Mouse (Mus musculus) cerebellum, adult 8-10 months (tissue): ENCODE measurements around the gene Hdc.

Experiments
- DNase-seq: peaks from one replicate; pipeline ENCODE4 v3.0.0; 2022

Hdc gene

GRCm38 (mm10) chr2:126599005-126599404 lies 20.1 kb downstream of the Hdc start:
- no peak for DNase-seq

- DNase-seq = no peak
Measured at GRCm38 (mm10) chr2:126598359-126598758, 20.7 kb downstream of the Hdc start.

- DNase-seq = no peak
Measured at GRCm38 (mm10) chr2:126597279-126598241, 21.5 kb downstream of the Hdc start.

- no peak for DNase-seq
Measured at GRCm38 (mm10) chr2:126596347-126597072, 22.6 kb downstream of the Hdc start.

- peak; percentile 72 for DNase-seq
Measured at GRCm38 (mm10) chr2:126593831-126594610, 25.1 kb downstream of the Hdc start.

GRCm38 (mm10) chr2:126591304-126591703 lies 27.8 kb downstream of the Hdc start:
- no peak for DNase-seq

GRCm38 (mm10) chr2:126587468-126587867 lies 31.6 kb downstream of the Hdc start:
- DNase-seq = no peak

GRCm38 (mm10) chr2:126584621-126585369 lies 34.3 kb downstream of the Hdc start:
- DNase-seq = no peak

GRCm38 (mm10) chr2:126583960-126584359 lies 35.1 kb downstream of the Hdc start:
- no peak for DNase-seq

GRCm38 (mm10) chr2:126579282-126579681 lies 39.8 kb downstream of the Hdc start:
- no peak for DNase-seq

GRCm38 (mm10) chr2:126577362-126577761 lies 41.7 kb downstream of the Hdc start:
- DNase-seq = no peak

GRCm38 (mm10) chr2:126575391-126576176 lies 43.5 kb downstream of the Hdc start:
- no peak for DNase-seq

- DNase-seq = no peak
Measured at GRCm38 (mm10) chr2:126572747-126573146, 46.4 kb downstream of the Hdc start.

GRCm38 (mm10) chr2:126572163-126572562 lies 46.9 kb downstream of the Hdc start:
- DNase-seq = no peak

- DNase-seq = no peak
Measured at GRCm38 (mm10) chr2:126563411-126564105, 55.5 kb downstream of the Hdc start.

- DNase-seq = no peak
Measured at GRCm38 (mm10) chr2:126560094-126560493, 59.0 kb downstream of the Hdc start.

- no peak for DNase-seq
Measured at GRCm38 (mm10) chr2:126555533-126555932, 63.6 kb downstream of the Hdc start.

GRCm38 (mm10) chr2:126553291-126553639 lies 65.8 kb downstream of the Hdc start:
- no peak for DNase-seq

GRCm38 (mm10) chr2:126552357-126553290 lies 66.5 kb downstream of the Hdc start, which contains the start of gene Slc27a2:
Gene Slc27a2 (plus strand): TSS chr2:126552407.
- peak; percentile 1 for DNase-seq

GRCm38 (mm10) chr2:126551896-126552295 lies 67.2 kb downstream of the Hdc start:
- DNase-seq = no peak
